Mouse (Mus musculus) liver, embryonic 12.5 days (tissue): Measurements from ENCODE around the gene Bend7. TPM values are rescaled to one million over a fixed set of nuclear protein-coding genes. Genes with fewer than 3 reads are reported as not detected.

Source experiments
- ATAC-seq: fragments of 200-750 bp; cut with Nextera tagmentation; 2 replicates; pipeline ENCODE4 v1.8.0; 2017; ENCODE audit warnings: moderate number of reproducible peaks, mild to moderate bottlenecking, moderate library complexity
- H3K27ac ChIP-seq: fragments of 300-500 bp; sonication (generic); 2 replicates; pipeline ENCODE4 v1.5.1; 2016; ENCODE audit warnings: mild to moderate bottlenecking
- H3K27me3 ChIP-seq: fragments of 300-500 bp; sonication (generic); replicated peaks from 2 replicates; pipeline ENCODE4 v1.6.1; 2016; ENCODE audit warnings: mild to moderate bottlenecking, moderate library complexity
- H3K36me3 ChIP-seq: fragments of 300-500 bp; sonication (generic); 2 replicates; pipeline ENCODE4 v1.6.1; 2016; ENCODE audit warnings: mild to moderate bottlenecking, moderate library complexity
- H3K4me1 ChIP-seq: fragments of 300-500 bp; sonication (generic); 2 replicates; pipeline ENCODE4 v1.6.1; 2016
- H3K4me2 ChIP-seq: fragments of 300-500 bp; sonication (generic); 2 replicates; pipeline ENCODE4 v1.6.1; 2016; ENCODE audit warnings: mild to moderate bottlenecking, moderate library complexity
- H3K4me3 ChIP-seq: fragments of 300-500 bp; sonication (generic); 2 replicates; pipeline ENCODE4 v1.5.1; 2016; ENCODE audit warnings: mild to moderate bottlenecking, moderate library complexity
- H3K9ac ChIP-seq: fragments of 300-500 bp; sonication (generic); 2 replicates; pipeline ENCODE4 v1.6.1; 2016; ENCODE audit warnings: mild to moderate bottlenecking, moderate library complexity
- H3K9me3 ChIP-seq: fragments of 300-500 bp; sonication (generic); replicated peaks from 2 replicates; pipeline ENCODE4 v1.6.1; 2016; ENCODE audit warnings: mild to moderate bottlenecking, moderate library complexity
- WGBS: fragments of 180-500 bp; shearing (Covaris S2); methylation state at CpG from one replicate; pipeline ENCODE4 v1.1.7; 2016; ENCODE audit not compliant: insufficient replicate concordance; 5-methylcytosine and 5-hydroxymethylcytosine counted together
- polyA plus RNA-seq: library from polyadenylated mRNA; unstranded; fragments of >200 nt; fragmentation: Nextera tagmentation; extraction: Ambion mirVana; gene quantifications from 2 replicates; pipeline ENCODE4 v1.2.1, GENCODE M21; 2016

Gene Bend7
- polyA plus RNA-seq, 1 experiment from 2014 or later: 1.7 TPM

DNA sequence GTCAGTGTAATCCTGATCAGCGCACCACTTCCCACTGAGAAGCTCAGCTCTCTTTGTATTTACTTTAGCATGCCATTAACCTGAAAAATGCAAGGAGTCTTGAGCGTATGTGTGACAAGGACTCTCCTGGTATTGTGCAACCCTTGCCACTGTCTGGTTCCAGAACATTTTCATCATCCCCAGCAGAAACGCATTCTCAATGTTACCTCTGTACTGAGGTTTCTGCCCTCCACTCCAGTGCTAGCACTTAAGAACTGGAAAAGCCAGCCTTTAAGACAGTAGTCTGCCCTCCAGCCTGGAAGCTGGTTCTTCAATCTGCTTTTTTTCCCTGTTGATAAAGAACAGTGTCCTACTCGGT is 19.1 kb downstream of the Bend7 start:
- WGBS: 75% methylated on average over 4 of the region's 4 CpGs
- Histone ChIP-seq H3K9ac (no peak overlapping the region), H3K4me1 (no peaks in the 10 kb centered on the region), H3K4me3 (no peak overlapping the region), H3K9me3 (no peaks in the 10 kb centered on the region), H3K36me3 (no peaks in the 10 kb centered on the region), H3K27ac (no peak overlapping the region), H3K4me2 (no peak overlapping the region), H3K27me3 (no peaks in the 10 kb centered on the region)
- ATAC-seq: no peak

DNA sequence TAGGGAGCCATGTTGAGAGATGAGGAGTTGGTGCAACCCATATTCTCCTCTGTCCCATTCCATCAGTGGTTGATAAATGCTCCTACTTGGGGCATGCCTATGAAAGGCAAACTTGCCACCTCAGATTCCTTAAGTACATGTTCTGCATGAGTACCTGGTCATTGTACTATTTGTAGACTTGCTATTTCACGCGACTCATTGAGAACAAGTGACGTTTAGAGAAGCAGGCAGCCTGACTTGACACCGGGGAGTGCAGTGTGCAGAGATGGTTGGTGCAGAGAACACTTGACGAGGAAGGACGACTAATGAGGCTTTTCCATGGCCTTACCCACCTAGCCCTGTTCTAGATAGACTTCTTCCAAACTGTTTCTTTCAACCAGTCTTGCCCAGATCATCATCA is 34.3 kb downstream of the Bend7 start:
- H3K9me3 ChIP-seq: no peaks in the 10 kb centered on the region
- H3K4me2 ChIP-seq: no peak overlapping the region
- ATAC-seq: no peak
- no peaks in the 10 kb centered on the region for H3K4me1 ChIP-seq
- H3K27me3 ChIP-seq: no peaks in the 10 kb centered on the region
- no peak overlapping the region for H3K27ac ChIP-seq
- H3K9ac ChIP-seq: no peak overlapping the region
- WGBS: 77% methylated on average over 6 of the region's 6 CpGs
- no peak overlapping the region for H3K4me3 ChIP-seq
- no peaks in the 10 kb centered on the region for H3K36me3 ChIP-seq

DNA sequence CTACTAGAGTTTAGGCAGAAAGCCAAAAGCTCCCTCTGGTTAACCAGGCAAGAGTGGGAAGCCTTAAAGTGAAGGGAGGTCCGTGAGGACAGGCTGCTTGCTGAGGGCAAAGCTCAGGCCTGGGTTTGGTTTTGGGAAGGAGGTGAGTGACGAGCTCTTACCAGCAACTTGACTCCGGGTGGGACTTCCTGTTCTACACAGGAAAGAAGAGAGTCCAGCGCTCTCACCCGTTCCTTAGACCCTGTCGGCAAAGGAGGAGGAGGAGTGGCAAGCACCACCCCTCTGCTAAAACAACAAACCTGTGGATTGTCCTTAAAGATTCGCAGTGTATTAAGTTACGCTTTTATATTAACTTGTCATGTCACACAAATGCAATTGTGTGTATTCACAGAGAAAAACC is 38.1 kb downstream of the Bend7 start:
- no peaks in the 10 kb centered on the region for H3K9me3 ChIP-seq
- H3K27me3 ChIP-seq: no peaks in the 10 kb centered on the region
- H3K27ac ChIP-seq: no peak overlapping the region
- H3K9ac ChIP-seq: no peak overlapping the region
- ATAC-seq: no peak
- H3K36me3 ChIP-seq: no peaks in the 10 kb centered on the region
- 51% methylated on average over 8 of the region's 8 CpGs for WGBS
- no peaks in the 10 kb centered on the region for H3K4me1 ChIP-seq
- H3K4me2 ChIP-seq: no peak overlapping the region
- H3K4me3 ChIP-seq: no peak overlapping the region

DNA sequence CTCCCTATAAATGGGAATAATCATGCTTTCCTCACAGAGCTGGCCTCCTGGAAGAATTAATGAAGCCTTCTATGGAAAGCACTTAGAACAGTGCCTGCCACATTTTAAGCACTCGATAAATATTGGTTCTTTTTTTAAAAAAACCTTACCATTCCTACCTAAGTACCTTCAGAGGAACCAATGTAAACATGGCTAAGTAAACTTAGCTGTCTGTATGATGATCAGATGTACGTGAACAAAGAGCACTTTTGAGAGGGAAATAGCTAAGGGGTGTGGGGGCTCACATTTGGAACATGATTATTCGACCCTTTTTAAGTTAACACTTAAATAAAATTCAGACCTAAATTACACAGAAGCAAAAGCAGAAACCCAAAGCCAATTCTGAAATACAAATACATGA is 39.6 kb downstream of the Bend7 start:
- Histone ChIP-seq H3K9me3 (no peaks in the 10 kb centered on the region), H3K36me3 (no peaks in the 10 kb centered on the region), H3K27ac (no peak overlapping the region), H3K4me2 (no peak overlapping the region), H3K27me3 (no peaks in the 10 kb centered on the region), H3K9ac (no peak overlapping the region), H3K4me1 (no peaks in the 10 kb centered on the region), H3K4me3 (no peak overlapping the region)
- 56% methylated on average over 3 of the region's 3 CpGs for whole genome bisulfite sequencing
- ATAC-seq: no peak

- H3K27me3 ChIP-seq: no peaks in the 10 kb centered on the region
- H3K4me2 ChIP-seq: no peak overlapping the region
- H3K27ac ChIP-seq: no peak overlapping the region
- no peaks in the 10 kb centered on the region for H3K4me1 ChIP-seq
- no peaks in the 10 kb centered on the region for H3K36me3 ChIP-seq
- H3K9me3 ChIP-seq: no peaks in the 10 kb centered on the region
- no peak for ATAC-seq
- H3K4me3 ChIP-seq: no peak overlapping the region
- WGBS: 61% methylated on average over 5 of the region's 5 CpGs
- no peak overlapping the region for H3K9ac ChIP-seq
These were observed 43.1 kb downstream of the Bend7 start for GRCm38 (mm10) chr2:4760741-4761140.

DNA sequence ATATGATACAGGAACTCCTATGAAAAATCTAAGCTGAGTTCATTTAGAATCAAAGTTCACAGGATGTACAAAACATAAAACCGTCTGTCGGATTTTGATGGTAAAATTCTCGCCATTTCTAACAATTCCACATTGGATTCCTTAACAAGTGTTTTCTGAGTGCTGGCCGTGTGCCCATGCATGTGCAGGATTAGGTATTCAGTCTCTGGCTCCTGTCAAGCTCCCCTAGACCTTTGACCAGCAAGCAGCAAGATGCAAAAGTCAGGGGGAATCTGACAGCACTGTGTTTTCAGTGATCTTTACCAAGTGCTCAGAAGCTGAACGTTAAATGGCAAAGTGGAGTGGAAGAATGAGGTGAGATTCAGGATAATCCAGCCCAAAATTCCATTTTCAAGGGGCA is 44.3 kb downstream of the Bend7 start:
- no peak overlapping the region for H3K4me2 ChIP-seq
- 60% methylated on average over 5 of the region's 5 CpGs for WGBS
- ATAC-seq: no peak

DNA sequence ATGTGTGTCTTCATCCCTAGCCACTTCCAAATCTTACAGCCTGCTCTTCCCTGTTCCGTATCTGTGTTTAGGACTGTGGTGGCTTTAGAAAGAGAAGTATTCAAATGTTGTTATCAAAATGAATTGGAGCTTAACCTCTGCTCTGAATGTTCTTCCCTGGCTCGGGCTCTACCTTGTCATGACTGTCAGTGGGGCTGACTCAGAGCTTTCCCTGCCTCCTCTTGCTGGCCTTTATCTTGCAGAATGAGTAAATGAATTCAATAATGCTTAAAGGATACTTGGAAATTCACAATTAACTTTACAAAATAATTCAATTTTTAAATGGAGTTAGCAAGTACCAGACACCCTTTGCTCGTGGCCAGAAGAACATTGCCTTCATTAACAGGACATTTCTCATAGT is 46.4 kb downstream of the Bend7 start:
- H3K9me3 ChIP-seq: no peaks in the 10 kb centered on the region
- no peaks in the 10 kb centered on the region for H3K4me1 ChIP-seq
- no peak overlapping the region for H3K4me2 ChIP-seq
- no peaks in the 10 kb centered on the region for H3K27me3 ChIP-seq
- H3K36me3 ChIP-seq: no peaks in the 10 kb centered on the region
- H3K4me3 ChIP-seq: no peak overlapping the region
- 57% methylated on average over 3 of the region's 3 CpGs for WGBS
- ATAC-seq: no peak
- no peak overlapping the region for H3K9ac ChIP-seq
- no peak overlapping the region for H3K27ac ChIP-seq

More for the DNA sequence above, 44.3 kb downstream of the Bend7 start:
- Histone ChIP-seq H3K4me3 (no peak overlapping the region), H3K9ac (no peak overlapping the region), H3K27me3 (no peaks in the 10 kb centered on the region), H3K27ac (no peak overlapping the region), H3K36me3 (no peaks in the 10 kb centered on the region), H3K4me1 (no peaks in the 10 kb centered on the region), H3K9me3 (no peaks in the 10 kb centered on the region)

GRCm38 (mm10) chr2:4770376-4770775 is 52.7 kb downstream of the Bend7 start:
- no peak for ATAC-seq
- Histone ChIP-seq H3K4me1 (no peaks in the 10 kb centered on the region), H3K27ac (no peak overlapping the region), H3K9me3 (no peaks in the 10 kb centered on the region), H3K36me3 (no peaks in the 10 kb centered on the region), H3K4me2 (no peak overlapping the region), H3K27me3 (no peaks in the 10 kb centered on the region), H3K4me3 (no peak overlapping the region), H3K9ac (no peak overlapping the region)
- WGBS: 64% methylated on average over 2 of the region's 2 CpGs

- Histone ChIP-seq H3K36me3 (no peaks in the 10 kb centered on the region), H3K4me2 (no peak overlapping the region), H3K4me3 (no peak overlapping the region), H3K9ac (no peak overlapping the region), H3K27ac (no peak overlapping the region), H3K9me3 (no peaks in the 10 kb centered on the region), H3K4me1 (no peaks in the 10 kb centered on the region), H3K27me3 (no peaks in the 10 kb centered on the region)
- 91% methylated on average over 6 of the region's 6 CpGs for WGBS
- no peak for ATAC-seq
These were observed 56.3 kb downstream of the Bend7 start for GRCm38 (mm10) chr2:4773911-4774310.

DNA sequence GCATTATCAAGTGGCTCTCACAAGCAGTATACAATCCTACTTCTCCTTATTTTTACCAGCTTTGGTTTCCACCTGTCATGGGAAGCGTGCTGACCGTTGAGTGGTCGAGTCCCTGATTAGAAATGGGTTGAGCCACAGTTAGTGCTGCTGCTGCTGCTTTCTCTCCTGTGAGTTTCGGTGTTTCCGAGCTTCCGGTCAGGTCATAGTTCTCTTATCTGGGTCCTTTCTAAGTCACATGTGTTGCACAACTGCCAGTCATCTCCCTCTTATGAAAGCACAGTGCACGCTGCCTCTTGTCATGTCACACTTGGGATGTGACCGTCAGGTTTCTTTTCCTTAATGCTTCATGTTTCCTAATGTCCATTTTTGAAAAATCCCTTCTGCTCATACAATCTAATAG is 59.7 kb downstream of the Bend7 start:
- no peak overlapping the region for H3K27ac ChIP-seq
- H3K4me2 ChIP-seq: no peak overlapping the region
- ATAC-seq: no peak
- H3K4me3 ChIP-seq: no peak overlapping the region
- H3K9ac ChIP-seq: no peak overlapping the region
- no peaks in the 10 kb centered on the region for H3K9me3 ChIP-seq
- no peaks in the 10 kb centered on the region for H3K36me3 ChIP-seq
- WGBS: 64% methylated on average over 8 of the region's 8 CpGs
- H3K4me1 ChIP-seq: no peaks in the 10 kb centered on the region
- no peaks in the 10 kb centered on the region for H3K27me3 ChIP-seq

GRCm38 (mm10) chr2:4781641-4782040 is 64.0 kb downstream of the Bend7 start:
- H3K4me2 ChIP-seq: no peak overlapping the region
- no peak overlapping the region for H3K27ac ChIP-seq
- H3K9me3 ChIP-seq: no peaks in the 10 kb centered on the region
- no peaks in the 10 kb centered on the region for H3K36me3 ChIP-seq
- H3K9ac ChIP-seq: no peak overlapping the region
- no peak for ATAC-seq
- H3K4me1 ChIP-seq: no peaks in the 10 kb centered on the region
- no peak overlapping the region for H3K4me3 ChIP-seq
- H3K27me3 ChIP-seq: no peaks in the 10 kb centered on the region
- WGBS: 59% methylated on average over 3 of the region's 3 CpGs

DNA sequence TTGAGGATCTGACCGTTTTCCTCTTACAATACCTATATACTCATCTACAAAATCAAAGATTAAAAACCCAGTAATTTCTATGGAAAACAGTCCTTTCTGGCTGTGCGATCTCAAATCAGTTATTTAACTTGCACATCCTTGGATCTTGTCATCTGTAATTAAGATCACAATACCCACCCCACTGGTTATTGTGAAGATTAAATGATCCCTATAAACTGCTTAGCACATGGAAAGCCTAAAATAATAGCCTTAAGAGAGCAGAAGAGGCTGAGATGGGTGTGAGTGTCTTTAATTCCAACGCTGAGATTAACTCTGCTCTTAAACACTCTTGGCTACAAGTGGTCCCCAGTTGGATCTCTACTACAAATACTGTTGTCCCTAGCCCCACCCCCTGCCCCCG is 64.8 kb downstream of the Bend7 start:
- Histone ChIP-seq H3K9me3 (no peaks in the 10 kb centered on the region), H3K4me3 (no peak overlapping the region), H3K4me2 (no peak overlapping the region), H3K27ac (no peak overlapping the region), H3K9ac (no peak overlapping the region), H3K27me3 (no peaks in the 10 kb centered on the region), H3K36me3 (no peaks in the 10 kb centered on the region), H3K4me1 (no peaks in the 10 kb centered on the region)
- WGBS: 67% methylated on average over 4 of the region's 4 CpGs
- no peak for ATAC-seq

DNA sequence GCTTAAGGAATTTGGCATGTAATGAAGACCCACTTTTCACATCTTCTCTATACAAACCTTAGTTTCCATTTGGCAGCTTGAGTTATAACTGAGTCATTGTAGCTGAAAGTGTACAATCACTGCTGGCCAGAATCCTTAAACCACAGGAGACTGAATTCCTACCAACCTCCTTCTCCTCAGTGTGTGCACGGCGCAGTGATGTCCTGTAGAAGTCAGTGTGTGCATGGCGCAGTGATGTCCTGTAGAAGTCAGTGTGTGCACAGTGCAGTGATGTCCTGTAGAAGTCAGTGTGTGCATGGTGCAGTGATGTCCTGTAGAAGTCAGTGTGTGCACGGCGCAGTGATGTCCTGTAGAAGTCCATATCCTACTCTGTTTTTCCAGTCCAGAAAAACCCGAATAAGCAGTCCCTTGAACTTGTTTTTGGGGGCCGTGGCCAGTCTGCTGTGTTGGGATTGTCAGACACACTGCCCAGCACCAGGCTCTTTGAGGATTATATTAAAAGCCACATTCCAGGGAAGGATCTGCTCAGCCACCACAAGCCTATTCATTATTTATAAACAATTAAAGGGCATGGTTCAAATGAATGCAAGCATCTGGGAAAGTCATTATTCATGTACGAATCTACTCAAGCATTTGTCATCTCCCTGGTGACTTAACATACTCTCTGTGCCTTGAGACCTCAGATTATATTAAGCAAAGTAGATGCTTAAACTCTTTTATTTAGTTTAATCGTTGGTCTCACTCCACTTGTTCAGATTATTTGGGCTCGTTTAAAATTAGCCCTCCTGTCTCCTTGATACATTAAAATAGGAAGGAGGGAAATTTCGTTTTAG is 65.4 kb downstream of the Bend7 start:
- 71% methylated on average over 11 of the region's 11 CpGs for WGBS
- Histone ChIP-seq H3K4me3 (no peak overlapping the region), H3K36me3 (no peaks in the 10 kb centered on the region), H3K9me3 (no peaks in the 10 kb centered on the region), H3K9ac (no peak overlapping the region), H3K4me1 (no peaks in the 10 kb centered on the region), H3K4me2 (no peak overlapping the region), H3K27me3 (no peaks in the 10 kb centered on the region), H3K27ac (no peak overlapping the region)
- no peak for ATAC-seq
